Mouse (Mus musculus): Measurements from ENCODE around the gene Prima1.

The Prima1 gene

GRCm38 (mm10) chr12:103215877-103216610 lies 25.9 kb downstream of the Prima1 start:
- DNase-seq = no peak

- no peak for DNase-seq
Measured at GRCm38 (mm10) chr12:103214797-103215196, 27.2 kb downstream of the Prima1 start.

GRCm38 (mm10) chr12:103214270-103214669 lies 27.7 kb downstream of the Prima1 start:
- DNase-seq = peak; percentile 73

GRCm38 (mm10) chr12:103213591-103213990 lies 28.4 kb downstream of the Prima1 start:
- no peak for DNase-seq

GRCm38 (mm10) chr12:103211078-103211477 lies 30.9 kb downstream of the Prima1 start:
- peak; percentile 78 for DNase-seq

GRCm38 (mm10) chr12:103209581-103209980 lies 32.4 kb downstream of the Prima1 start:
- DNase-seq = no peak

- peak; percentile 68 for DNase-seq
Measured at GRCm38 (mm10) chr12:103205561-103205960, 36.4 kb downstream of the Prima1 start.

- peak; percentile 81 for DNase-seq
Measured at GRCm38 (mm10) chr12:103202592-103203544, 39.1 kb downstream of the Prima1 start.

- no peak for DNase-seq
Measured at GRCm38 (mm10) chr12:103192996-103193395, 49.0 kb downstream of the Prima1 start.

- no peak for DNase-seq
Measured at GRCm38 (mm10) chr12:103189771-103190170, 52.2 kb downstream of the Prima1 start.

GRCm38 (mm10) chr12:103188223-103188622 lies 53.7 kb downstream of the Prima1 start:
- DNase-seq = no peak

- no peak for DNase-seq
Measured at GRCm38 (mm10) chr12:103187020-103187419, 54.9 kb downstream of the Prima1 start.

- no peak for DNase-seq
Measured at GRCm38 (mm10) chr12:103183057-103183456, 58.9 kb downstream of the Prima1 start.

GRCm38 (mm10) chr12:103168892-103169291 lies 73.1 kb downstream of the Prima1 start:
- no peak for DNase-seq

GRCm38 (mm10) chr12:103164101-103165030 lies 77.6 kb downstream of the Prima1 start:
- DNase-seq = peak; percentile 26

GRCm38 (mm10) chr12:103163596-103163995 lies 78.4 kb downstream of the Prima1 start:
- DNase-seq = no peak

GRCm38 (mm10) chr12:103160721-103161120 lies 81.2 kb downstream of the Prima1 start:
- no peak for DNase-seq

- DNase-seq = no peak
Measured at GRCm38 (mm10) chr12:103159016-103159415, 82.9 kb downstream of the Prima1 start.

GRCm38 (mm10) chr12:103157129-103157910 lies 84.6 kb downstream of the Prima1 start:
- DNase-seq = peak; percentile 79

GRCm38 (mm10) chr12:103155406-103155805 lies 86.5 kb downstream of the Prima1 start:
- DNase-seq = peak; percentile 49

- no peak for DNase-seq
Measured at GRCm38 (mm10) chr12:103154927-103155326, 87.0 kb downstream of the Prima1 start.

- no peak for DNase-seq
Measured at GRCm38 (mm10) chr12:103150247-103150646, 91.7 kb downstream of the Prima1 start.

All from retina, postnatal 1 day (tissue).